Mouse (Mus musculus): ENCODE results near the gene Gm5426. TPM values are rescaled to one million over a fixed set of nuclear protein-coding genes. Genes with fewer than 3 reads are reported as not detected.

Gene Gm5426
- polyA plus RNA-seq, 1 experiment = not detected

DNA sequence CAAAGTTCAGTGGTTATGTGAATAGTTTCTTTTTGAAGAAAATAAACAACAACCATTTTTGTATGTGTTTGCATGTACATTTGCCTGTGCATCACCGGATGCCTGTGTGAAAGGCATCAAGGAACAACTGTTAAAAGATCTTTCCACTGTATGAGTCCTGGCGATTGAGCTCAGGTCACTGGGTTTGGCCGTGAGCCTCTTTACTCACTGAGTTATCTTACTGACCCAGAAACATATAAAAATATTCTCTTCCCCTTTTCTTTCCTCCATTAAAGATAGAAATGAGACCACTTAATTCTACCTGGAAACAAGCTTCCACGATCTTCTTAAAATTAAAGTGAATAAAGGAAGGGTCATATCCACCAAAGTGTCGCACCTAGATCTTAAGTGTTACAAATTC, 10.2 kb downstream of the Gm5426 start:
- no peak for TF ChIP-seq POLR2A (IDR thresholded peaks at IDR 0.05; ENCODE audit: insufficient read depth, low read length)
- no peak for TF ChIP-seq EP300 (IDR thresholded peaks at IDR 0.05; ENCODE audit: insufficient read depth, low read depth, low read length)
- H3K36me3 ChIP-seq (ENCODE audit: control insufficient read depth, insufficient read depth, low read length, poor library complexity, severe bottlenecking) = no peaks in the 10 kb centered on the region

DNA sequence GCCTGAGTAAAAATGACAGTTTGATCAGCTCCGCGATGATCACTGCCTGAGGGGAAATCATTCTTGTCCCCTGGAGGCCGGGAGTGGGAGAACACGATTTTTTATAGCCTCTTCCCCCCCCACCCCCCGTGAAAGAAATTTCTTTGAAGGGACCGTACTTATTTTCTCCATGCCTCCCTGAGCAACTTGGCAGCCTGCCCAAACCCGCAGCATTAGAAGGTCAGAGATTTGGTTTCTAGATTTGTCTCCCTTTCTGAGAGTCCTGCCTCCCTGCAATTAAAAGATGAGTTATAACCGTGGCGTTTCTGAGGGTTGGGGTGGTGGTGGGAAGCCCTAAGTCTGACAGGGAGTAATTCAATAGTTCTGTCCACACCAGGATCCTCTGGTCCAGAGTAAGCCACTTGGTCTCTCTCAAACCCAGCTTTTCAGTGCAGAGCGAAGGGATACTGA, 11.9 kb downstream of the Gm5426 start:
- TF ChIP-seq CTCF (IDR thresholded peaks at IDR 0.05; ENCODE audit: low read depth, low read length) (no peak), EP300 (IDR thresholded peaks at IDR 0.05; ENCODE audit: insufficient read depth, low read depth, low read length) (no peak), POLR2A (IDR thresholded peaks at IDR 0.05; ENCODE audit: insufficient read depth, low read length) (no peak)
- Histone ChIP-seq H3K9me3 (replicated peaks; ENCODE audit: control insufficient read depth, insufficient read depth, low read length, poor library complexity, severe bottlenecking) (no peaks in the 10 kb centered on the region), H3K27ac (ENCODE audit: insufficient read depth, low read length) (no peak overlapping the region), H3K9ac (ENCODE audit: low read depth, poor library complexity, severe bottlenecking) (no peak overlapping the region), H3K27me3 (ENCODE audit: control insufficient read depth, insufficient read depth, low read length, poor library complexity, severe bottlenecking) (no peaks in the 10 kb centered on the region), H3K4me1 (ENCODE audit: control insufficient read depth, insufficient read depth, low read length) (no peaks in the 10 kb centered on the region), H3K4me3 (ENCODE audit: low read depth, low read length) (no peak overlapping the region), H3K36me3 (ENCODE audit: control insufficient read depth, insufficient read depth, low read length, poor library complexity, severe bottlenecking) (no peaks in the 10 kb centered on the region)

More for the DNA sequence above, 10.2 kb downstream of the Gm5426 start:
- Histone ChIP-seq H3K4me1 (ENCODE audit: control insufficient read depth, insufficient read depth, low read length) (no peaks in the 10 kb centered on the region), H3K9me3 (replicated peaks; ENCODE audit: control insufficient read depth, insufficient read depth, low read length, poor library complexity, severe bottlenecking) (no peaks in the 10 kb centered on the region), H3K27ac (ENCODE audit: insufficient read depth, low read length) (no peak overlapping the region), H3K27me3 (ENCODE audit: control insufficient read depth, insufficient read depth, low read length, poor library complexity, severe bottlenecking) (no peaks in the 10 kb centered on the region), H3K4me3 (ENCODE audit: low read depth, low read length) (no peak overlapping the region), H3K9ac (ENCODE audit: low read depth, poor library complexity, severe bottlenecking) (no peak overlapping the region)

DNA sequence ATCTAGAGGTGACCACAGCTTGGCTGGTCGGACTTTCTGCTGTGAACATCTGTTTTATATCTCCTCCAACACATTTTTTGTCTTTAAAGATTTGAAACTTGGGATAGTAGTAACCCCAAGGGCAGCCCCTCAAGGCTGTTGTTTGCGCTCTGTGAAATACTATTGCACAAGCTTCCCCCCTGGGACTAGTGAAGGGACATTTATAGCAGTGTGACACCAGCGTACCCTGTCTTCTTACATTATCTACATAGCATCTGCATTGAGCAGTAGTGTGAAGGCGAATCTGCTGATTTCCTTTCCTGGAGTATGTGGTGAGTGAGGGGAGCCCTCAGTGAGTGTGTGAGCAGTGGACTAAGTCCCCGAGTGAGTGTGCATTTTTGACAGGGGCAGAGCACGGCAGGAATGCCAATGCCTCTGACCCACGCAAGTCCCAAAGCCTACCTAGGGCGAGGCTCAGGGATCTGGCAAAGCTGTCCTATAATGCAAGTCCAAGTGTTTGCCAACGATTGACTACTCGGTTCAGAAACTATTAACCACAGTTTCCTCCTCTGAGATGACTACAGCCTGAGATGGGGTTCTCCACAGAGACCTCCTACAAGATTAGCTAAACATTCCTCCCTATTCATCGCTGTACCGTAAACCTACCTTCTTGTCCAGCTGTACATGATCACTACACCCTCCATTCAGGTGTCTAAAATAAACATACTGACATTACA, 14.2 kb downstream of the Gm5426 start:
- Histone ChIP-seq H3K27ac (ENCODE audit: insufficient read depth, low read length) (no peak overlapping the region), H3K27me3 (ENCODE audit: control insufficient read depth, insufficient read depth, low read length, poor library complexity, severe bottlenecking) (no peaks in the 10 kb centered on the region), H3K9ac (ENCODE audit: low read depth, poor library complexity, severe bottlenecking) (no peak overlapping the region), H3K9me3 (replicated peaks; ENCODE audit: control insufficient read depth, insufficient read depth, low read length, poor library complexity, severe bottlenecking) (no peaks in the 10 kb centered on the region; the same call in 1 of the 2 replicates), H3K4me1 (ENCODE audit: control insufficient read depth, insufficient read depth, low read length) (no peaks in the 10 kb centered on the region), H3K4me3 (ENCODE audit: low read depth, low read length) (no peak overlapping the region), H3K36me3 (ENCODE audit: control insufficient read depth, insufficient read depth, low read length, poor library complexity, severe bottlenecking) (no peaks in the 10 kb centered on the region)
- TF ChIP-seq POLR2A (IDR thresholded peaks at IDR 0.05; ENCODE audit: insufficient read depth, low read length) = no peak
- TF ChIP-seq EP300 (IDR thresholded peaks at IDR 0.05; ENCODE audit: insufficient read depth, low read depth, low read length) = no peak
- no peak for TF ChIP-seq CTCF (IDR thresholded peaks at IDR 0.05; ENCODE audit: low read depth, low read length)

DNA sequence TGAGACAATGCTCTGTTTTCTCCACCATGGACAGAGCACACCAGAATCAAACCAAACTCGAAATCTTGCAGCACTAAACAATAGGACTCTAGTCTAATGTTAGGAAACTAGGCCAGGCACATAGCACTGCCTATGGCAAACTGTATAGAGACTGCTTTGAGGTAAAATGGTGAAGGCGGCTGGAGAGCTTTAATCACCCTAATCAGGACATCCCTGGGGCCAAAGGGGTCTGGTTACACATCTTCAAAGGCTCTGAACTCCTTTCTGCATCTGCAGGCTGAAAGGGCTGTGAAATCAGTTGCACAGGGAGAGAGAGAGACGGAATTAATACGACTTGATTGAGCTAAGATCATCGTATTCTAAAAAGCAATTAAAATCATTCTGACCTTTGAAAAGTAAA, 16.9 kb downstream of the Gm5426 start:
- Histone ChIP-seq H3K36me3 (ENCODE audit: control insufficient read depth, insufficient read depth, low read length, poor library complexity, severe bottlenecking) (no peaks in the 10 kb centered on the region), H3K9ac (ENCODE audit: low read depth, poor library complexity, severe bottlenecking) (no peak overlapping the region), H3K4me3 (ENCODE audit: low read depth, low read length) (no peak overlapping the region), H3K27me3 (ENCODE audit: control insufficient read depth, insufficient read depth, low read length, poor library complexity, severe bottlenecking) (no peaks in the 10 kb centered on the region), H3K27ac (ENCODE audit: insufficient read depth, low read length) (no peak overlapping the region), H3K4me1 (ENCODE audit: control insufficient read depth, insufficient read depth, low read length) (no peaks in the 10 kb centered on the region), H3K9me3 (replicated peaks; ENCODE audit: control insufficient read depth, insufficient read depth, low read length, poor library complexity, severe bottlenecking) (peaks cover 4% of the 10 kb centered on the region)
- no peak for TF ChIP-seq CTCF (IDR thresholded peaks at IDR 0.05; ENCODE audit: low read depth, low read length)
- no peak for TF ChIP-seq POLR2A (IDR thresholded peaks at IDR 0.05; ENCODE audit: insufficient read depth, low read length)
- no peak for TF ChIP-seq EP300 (IDR thresholded peaks at IDR 0.05; ENCODE audit: insufficient read depth, low read depth, low read length)

DNA sequence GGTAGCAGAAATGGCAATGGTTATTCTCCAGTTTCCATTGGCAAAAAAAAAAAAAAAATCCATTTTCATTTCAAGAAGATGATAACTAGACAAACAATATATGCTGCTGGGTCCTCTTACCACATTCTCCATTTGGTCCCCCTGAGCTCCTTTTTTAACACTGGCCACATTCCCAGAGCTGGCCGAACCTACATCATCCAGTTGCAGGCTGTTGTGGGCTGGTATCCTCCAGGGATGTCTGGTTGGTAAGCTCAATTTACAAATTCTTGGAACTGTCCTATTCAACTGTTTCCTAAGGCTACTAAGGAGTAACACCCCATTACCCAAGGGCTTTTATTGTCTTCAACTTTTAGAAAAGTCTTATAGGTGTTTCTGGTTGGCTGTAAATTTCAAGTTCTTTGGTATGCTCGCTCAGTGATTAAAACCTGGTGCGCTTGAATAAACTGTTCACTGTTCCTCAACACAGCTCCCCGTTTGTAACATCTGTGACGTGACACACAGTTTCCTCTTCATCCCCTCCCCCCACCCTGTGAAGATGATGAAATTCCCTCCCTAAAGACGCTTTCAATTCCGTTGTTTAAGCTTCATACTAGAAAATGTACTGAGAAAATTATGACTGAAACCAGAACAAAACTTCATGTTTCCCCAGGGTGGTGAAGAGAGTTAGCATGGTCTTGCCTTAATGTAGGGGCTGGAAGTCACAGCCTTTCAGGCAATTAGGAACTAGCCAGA, 26.7 kb downstream of the Gm5426 start:
- H3K9ac ChIP-seq (ENCODE audit: low read depth, poor library complexity, severe bottlenecking) = no peak overlapping the region
- H3K27me3 ChIP-seq (ENCODE audit: control insufficient read depth, insufficient read depth, low read length, poor library complexity, severe bottlenecking) = no peaks in the 10 kb centered on the region
- H3K27ac ChIP-seq (ENCODE audit: insufficient read depth, low read length) = no peak overlapping the region
- H3K9me3 ChIP-seq (replicated peaks; ENCODE audit: control insufficient read depth, insufficient read depth, low read length, poor library complexity, severe bottlenecking) = peaks cover 11% of the 10 kb centered on the region
- TF ChIP-seq POLR2A (IDR thresholded peaks at IDR 0.05; ENCODE audit: insufficient read depth, low read length) (no peak), EP300 (IDR thresholded peaks at IDR 0.05; ENCODE audit: insufficient read depth, low read depth, low read length) (no peak), CTCF (IDR thresholded peaks at IDR 0.05; ENCODE audit: low read depth, low read length) (no peak)
- no peaks in the 10 kb centered on the region for H3K36me3 ChIP-seq (ENCODE audit: control insufficient read depth, insufficient read depth, low read length, poor library complexity, severe bottlenecking)
- no peak overlapping the region for H3K4me3 ChIP-seq (ENCODE audit: low read depth, low read length)
- H3K4me1 ChIP-seq (ENCODE audit: control insufficient read depth, insufficient read depth, low read length) = no peaks in the 10 kb centered on the region

DNA sequence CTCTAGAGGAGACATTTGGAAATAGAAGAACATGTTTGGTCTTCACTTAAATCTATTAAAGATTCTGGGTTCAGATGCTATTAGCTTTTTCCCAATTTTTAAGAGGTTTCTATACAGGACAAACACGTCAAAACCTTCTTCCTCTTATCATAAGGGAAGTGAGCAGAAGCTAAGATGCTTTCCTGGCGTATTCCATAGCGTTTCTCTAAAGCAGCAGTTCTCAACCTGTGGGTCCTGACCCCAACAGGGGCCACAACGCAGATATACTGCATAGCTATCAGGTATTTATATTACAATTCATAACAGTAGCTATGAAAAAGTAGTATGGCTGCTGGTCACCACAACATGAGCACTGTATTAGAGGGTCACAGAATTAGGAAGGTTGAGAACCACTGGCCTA, 27.4 kb downstream of the Gm5426 start:
- Histone ChIP-seq H3K4me3 (ENCODE audit: low read depth, low read length) (no peak overlapping the region), H3K27me3 (ENCODE audit: control insufficient read depth, insufficient read depth, low read length, poor library complexity, severe bottlenecking) (no peaks in the 10 kb centered on the region), H3K36me3 (ENCODE audit: control insufficient read depth, insufficient read depth, low read length, poor library complexity, severe bottlenecking) (no peaks in the 10 kb centered on the region), H3K4me1 (ENCODE audit: control insufficient read depth, insufficient read depth, low read length) (no peaks in the 10 kb centered on the region), H3K9ac (ENCODE audit: low read depth, poor library complexity, severe bottlenecking) (no peak overlapping the region), H3K9me3 (replicated peaks; ENCODE audit: control insufficient read depth, insufficient read depth, low read length, poor library complexity, severe bottlenecking) (peaks cover 11% of the 10 kb centered on the region), H3K27ac (ENCODE audit: insufficient read depth, low read length) (no peak overlapping the region)
- TF ChIP-seq CTCF (IDR thresholded peaks at IDR 0.05; ENCODE audit: low read depth, low read length) = no peak
- no peak for TF ChIP-seq POLR2A (IDR thresholded peaks at IDR 0.05; ENCODE audit: insufficient read depth, low read length)
- TF ChIP-seq EP300 (IDR thresholded peaks at IDR 0.05; ENCODE audit: insufficient read depth, low read depth, low read length) = no peak
